Mouse (Mus musculus) heart, adult 10 weeks (tissue): Measurements from ENCODE around the gene Nfyb. TPM values are rescaled to one million over a fixed set of nuclear protein-coding genes. Genes with fewer than 3 reads are reported as not detected.

Experiments
- polyA plus RNA-seq: library from polyadenylated mRNA; stranded (reverse); fragments of 350-450 nt; fragmentation: Illumina TruSeq; extraction: RNeasy Lipid Tissue Mini Kit (QIAGEN cat#74804); gene quantifications from one replicate; pipeline ENCODE4 v1.2.3, GENCODE M21; 2014; ENCODE audit warnings: low read depth, low replicate concordance

Nfyb gene
- 13.9 TPM for polyA plus RNA-seq

DNA sequence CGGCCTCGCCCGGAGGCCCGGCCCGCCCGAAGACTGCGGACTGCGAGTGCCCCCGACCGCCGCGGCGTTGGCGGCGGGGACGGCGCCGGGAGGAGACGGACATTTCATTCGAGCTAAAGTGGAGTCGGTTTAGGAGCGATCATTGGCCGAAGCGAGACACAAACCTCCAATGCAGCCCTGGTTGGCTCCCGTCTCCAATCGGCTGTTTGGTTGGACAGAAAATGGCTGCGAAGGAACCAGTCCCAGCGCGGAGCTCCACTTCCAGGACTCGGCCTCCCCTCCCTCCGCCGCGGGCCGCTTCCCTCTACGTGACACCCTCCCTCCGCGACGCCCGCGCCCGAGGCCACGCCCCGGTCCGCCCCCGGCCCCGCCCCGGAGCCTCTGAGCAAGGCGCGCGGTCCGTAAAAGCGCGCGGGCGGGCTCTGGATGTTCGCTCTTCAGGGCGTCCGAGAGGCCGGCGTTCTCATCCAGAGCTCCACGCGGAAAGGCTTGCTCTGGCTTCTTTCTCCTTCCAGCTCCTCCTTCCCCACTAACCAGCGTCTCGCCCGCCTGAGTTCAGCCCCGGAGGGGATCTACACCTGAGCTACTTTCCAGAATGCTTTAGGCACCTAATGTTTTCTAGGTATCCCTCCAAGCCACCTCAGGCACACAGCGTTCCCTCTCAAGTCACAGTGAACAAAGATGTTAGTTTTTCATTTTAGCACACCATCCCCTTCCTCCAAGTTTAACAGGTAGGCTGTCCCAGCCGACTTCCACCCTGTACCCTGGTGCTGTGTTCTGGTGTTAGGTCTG is at the start of gene Nfyb:
Gene Nfyb (minus strand): TSS at position 305 of the 792 bp plus-strand sequence.

Other genes with a start within 250 kb of the Nfyb start
- 41.5 TPM for gene 1190007I07Rik, start 140.9 kb downstream of the Nfyb start, polyA plus RNA-seq
- gene Tdg, start 134.3 kb downstream of the Nfyb start, polyA plus RNA-seq: 17.2 TPM
- gene Glt8d2, start 73.5 kb downstream of the Nfyb start, polyA plus RNA-seq: 2.4 TPM
- 24.9 TPM for gene Hcfc2, start 68.0 kb downstream of the Nfyb start, polyA plus RNA-seq
- gene Txnrd1, start 69.8 kb upstream of the Nfyb start, polyA plus RNA-seq: 48.7 TPM
- gene Eid3, start 102.5 kb upstream of the Nfyb start, polyA plus RNA-seq: not detected
- 3.3 TPM for gene Chst11, start 221.4 kb upstream of the Nfyb start, polyA plus RNA-seq